Mouse (Mus musculus) kidney, adult 18-20 months (tissue): ENCODE results near the gene LTO1.
"Not testable (repeated sequence)": the region's sequence is repeated elsewhere in the genome, so short reads cannot be mapped to it uniquely, and the experiment has no call there.

Experiments used
- DNase-seq: peaks from one replicate; pipeline ENCODE4 v3.0.0; 2021

LTO1 gene

GRCm38 (mm10) chr7:144914948-144915750 lies at the start of gene LTO1:
Gene LTO1, plus strand, starts transcription at chr7:144915100.
- peak; percentile 94 for DNase-seq

GRCm38 (mm10) chr7:144867161-144867560 lies 47.7 kb upstream of the LTO1 start:
- DNase-seq: no peak

GRCm38 (mm10) chr7:144867602-144868001 lies 47.3 kb upstream of the LTO1 start:
- DNase-seq: no peak

- DNase-seq: no peak
Observed at GRCm38 (mm10) chr7:144872420-144872819, 42.5 kb upstream of the LTO1 start.

GRCm38 (mm10) chr7:144873160-144873559 lies 41.7 kb upstream of the LTO1 start:
- no peak for DNase-seq

- no peak for DNase-seq
Observed at GRCm38 (mm10) chr7:144874226-144874625, 40.7 kb upstream of the LTO1 start.

GRCm38 (mm10) chr7:144878401-144878800 lies 36.5 kb upstream of the LTO1 start:
- no peak for DNase-seq

GRCm38 (mm10) chr7:144883106-144883505 lies 31.8 kb upstream of the LTO1 start:
- no peak for DNase-seq

GRCm38 (mm10) chr7:144887672-144888071 lies 27.2 kb upstream of the LTO1 start:
- no peak for DNase-seq

- no peak for DNase-seq
Observed at GRCm38 (mm10) chr7:144888564-144889299, 26.2 kb upstream of the LTO1 start.

- DNase-seq: not testable (repeated sequence)
Observed at GRCm38 (mm10) chr7:144890661-144891060, 24.2 kb upstream of the LTO1 start.

GRCm38 (mm10) chr7:144891863-144892262 lies 23.0 kb upstream of the LTO1 start:
- no peak for DNase-seq

GRCm38 (mm10) chr7:144892322-144892721 lies 22.6 kb upstream of the LTO1 start:
- no peak for DNase-seq

- DNase-seq: peak; percentile 17
Observed at GRCm38 (mm10) chr7:144894191-144894590, 20.7 kb upstream of the LTO1 start.

- no peak for DNase-seq
Observed at GRCm38 (mm10) chr7:144894706-144895105, 20.2 kb upstream of the LTO1 start.

GRCm38 (mm10) chr7:144895305-144896111 lies 19.4 kb upstream of the LTO1 start:
- DNase-seq: peak; percentile 74

- DNase-seq: peak; percentile 8
Observed at GRCm38 (mm10) chr7:144896294-144897218, 18.3 kb upstream of the LTO1 start, which contains the start of gene Fgf15. Gene Fgf15, plus strand, starts transcription at chr7:144896531.

- DNase-seq: no peak
Observed at GRCm38 (mm10) chr7:144898506-144898905, 16.4 kb upstream of the LTO1 start.

- DNase-seq: not testable (repeated sequence)
Observed at GRCm38 (mm10) chr7:144905514-144905913, 9.4 kb upstream of the LTO1 start.

GRCm38 (mm10) chr7:144906708-144907397 lies 8.0 kb upstream of the LTO1 start:
- peak; percentile 58 for DNase-seq

- DNase-seq: no peak
Observed at GRCm38 (mm10) chr7:144907793-144908192, 7.1 kb upstream of the LTO1 start.
